Mouse (Mus musculus) myocyte (in vitro differentiated cells): ENCODE results near the gene Arhgap22. TPM values are rescaled to one million over a fixed set of nuclear protein-coding genes. Genes with fewer than 3 reads are reported as not detected.
A peak's percentile ranks its signal among the peaks of the same experiment; 100 is the strongest.

Experiments
- H3K27me3 ChIP-seq: one replicate; pipeline ENCODE4 v1.6.1; 2011; ENCODE audit not compliant: control insufficient read depth, insufficient read depth, insufficient read length
- H3K36me3 ChIP-seq: one replicate; pipeline ENCODE4 v1.6.1; 2011; ENCODE audit not compliant: control insufficient read depth, insufficient read depth
- H3K4me2 ChIP-seq: one replicate; pipeline ENCODE4 v1.6.1; 2011; ENCODE audit warnings: low read depth, control low read depth
- H3K4me3 ChIP-seq: one replicate; pipeline ENCODE4 v1.5.1; 2011; ENCODE audit warnings: mild to moderate bottlenecking, control low read depth, moderate library complexity
- H3K79me2 ChIP-seq: one replicate; pipeline ENCODE4 v1.6.1; 2011; ENCODE audit not compliant: control insufficient read depth, insufficient read depth
- H3ac ChIP-seq: one replicate; pipeline ENCODE4 v1.6.1; 2011; ENCODE audit not compliant: control insufficient read depth, insufficient read length
- CEBPB ChIP-seq: IDR thresholded peaks from 2 replicates; pipeline ENCODE4 v1.6.1; 2011; ENCODE audit warnings: mild to moderate bottlenecking, moderate library complexity; ENCODE audit not compliant: poor library complexity, insufficient read depth, severe bottlenecking
- E2F4 ChIP-seq: IDR thresholded peaks from one replicate; pipeline ENCODE4 v1.6.1; 2011; ENCODE audit warnings: mild to moderate bottlenecking, control low read depth, moderate library complexity; ENCODE audit not compliant: insufficient read depth
- MAX ChIP-seq: IDR thresholded peaks from one replicate; pipeline ENCODE4 v1.6.1; 2011; ENCODE audit warnings: low read depth, mild to moderate bottlenecking, control low read depth
- MYOD1 ChIP-seq, 3 experiments: IDR thresholded peaks; one replicate each; pipeline ENCODE4 v1.6.1; 2011; ENCODE audit warnings: control low read depth in 2 of 3, low read depth in 2 of 3, mild to moderate bottlenecking in 2 of 3, moderate library complexity in 1 of 3; ENCODE audit not compliant: insufficient read length in 2 of 3, control insufficient read depth in 1 of 3
- MYOG ChIP-seq, 3 experiments: IDR thresholded peaks; one replicate each; pipeline ENCODE4 v1.6.1; 2011; ENCODE audit warnings: control low read depth in 2 of 3, low read depth in 2 of 3, mild to moderate bottlenecking in 2 of 3; ENCODE audit not compliant: insufficient read length in 2 of 3, control insufficient read depth in 1 of 3, insufficient read depth in 1 of 3
- POLR2A ChIP-seq: IDR thresholded peaks from one replicate; pipeline ENCODE4 v1.6.1; 2011; ENCODE audit warnings: low read depth, mild to moderate bottlenecking, control low read depth, moderate library complexity; ENCODE audit not compliant: insufficient read length
- POLR2AphosphoS2 ChIP-seq: IDR thresholded peaks from one replicate; pipeline ENCODE4 v1.6.1; 2011; ENCODE audit warnings: low read depth, control low read depth; ENCODE audit not compliant: insufficient read length
- REST ChIP-seq: IDR thresholded peaks from one replicate; pipeline ENCODE4 v1.6.1; 2011; ENCODE audit warnings: mild to moderate bottlenecking, control low read depth, moderate library complexity; ENCODE audit not compliant: insufficient read depth, insufficient read length
- SRF ChIP-seq: IDR thresholded peaks from one replicate; pipeline ENCODE4 v1.6.1; 2011; ENCODE audit warnings: low read depth; ENCODE audit not compliant: control insufficient read depth, insufficient read length
- TCF12 ChIP-seq: IDR thresholded peaks from one replicate; pipeline ENCODE4 v1.6.1; 2011; ENCODE audit warnings: mild to moderate bottlenecking, control low read depth; ENCODE audit not compliant: poor library complexity, insufficient read depth, severe bottlenecking
- TCF3 ChIP-seq: IDR thresholded peaks from one replicate; pipeline ENCODE4 v1.6.1; 2011; ENCODE audit warnings: low read depth, control low read depth; ENCODE audit not compliant: insufficient read length
- USF1 ChIP-seq: IDR thresholded peaks from one replicate; pipeline ENCODE4 v1.6.1; 2011; ENCODE audit warnings: low read depth, mild to moderate bottlenecking, control low read depth, moderate library complexity
- polyA plus RNA-seq: library from polyadenylated mRNA; unstranded; fragments of >200 nt; fragmentation: generic; extraction: Trizol; gene quantifications from one replicate; pipeline ENCODE4 v1.2.1, GENCODE M21; 2012; ENCODE audit warnings: missing spikeins

Arhgap22 gene
- polyA plus RNA-seq = 53.3 TPM

DNA sequence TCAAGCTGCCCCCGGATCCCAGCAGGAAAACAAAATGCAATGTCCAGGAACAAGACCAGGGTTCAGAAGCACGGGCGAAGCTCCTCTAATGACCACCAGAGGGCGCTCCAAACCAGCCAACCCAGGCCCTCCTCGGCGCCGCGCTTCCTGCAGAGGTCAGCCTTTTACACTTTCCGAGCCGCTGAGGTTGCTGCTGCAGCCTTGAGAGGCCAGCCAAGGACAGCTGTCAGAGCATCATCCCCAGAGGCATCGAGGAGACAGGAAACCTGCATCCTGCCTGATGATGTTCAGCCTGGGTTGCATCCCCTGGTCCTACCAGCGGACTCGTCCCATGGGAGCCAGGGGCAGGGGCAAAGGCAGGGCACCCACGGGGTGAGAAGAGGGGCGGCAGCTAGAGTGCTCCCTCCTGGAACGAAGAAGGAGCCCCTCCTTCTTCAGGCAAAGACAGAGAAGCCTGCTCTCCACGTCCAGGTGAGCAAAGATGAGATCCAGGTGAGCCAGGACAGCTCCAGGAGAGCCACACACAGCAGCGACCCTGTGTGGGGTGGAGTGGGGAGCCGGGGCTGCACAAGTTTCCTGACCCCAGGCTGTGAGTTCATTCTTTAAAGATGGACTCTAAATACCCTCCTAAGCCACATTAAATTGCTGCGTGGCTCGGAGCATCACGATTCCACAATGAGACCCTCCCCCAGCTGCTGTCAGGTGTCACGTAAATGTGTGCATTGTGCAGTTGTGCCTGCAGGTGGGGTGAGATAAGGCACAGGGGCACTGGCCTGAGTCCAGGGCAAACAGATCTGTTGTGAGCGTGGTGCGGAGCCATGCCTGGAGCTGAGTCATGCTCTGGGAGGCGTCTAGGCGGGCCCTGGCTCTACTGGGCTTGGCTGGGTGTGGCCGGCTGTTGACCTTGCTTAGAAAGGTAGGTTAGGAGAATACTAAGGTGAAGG lies at the start of gene Arhgap22:
Gene Arhgap22 (plus strand): TSS at position 204 of the 944 bp plus-strand sequence.
- Histone ChIP-seq H3K4me3 (no peak within 1 kb of the TSS), H3K27me3 (no peaks in the 10 kb centered on the region), H3K4me2 (peak within 1 kb of the TSS; percentile 80), H3K36me3 (no peaks in the 10 kb centered on the region), H3K79me2 (no peaks in the 10 kb centered on the region), H3ac (no peak within 1 kb of the TSS)
- TF ChIP-seq MYOD1 (IDR thresholded peaks at IDR 0.05; ENCODE audit: control insufficient read depth in 1 of 3, insufficient read length in 2 of 3, low read depth in 2 of 3) (peak in 2 of 3 experiments; percentile 79 to 88), MYOG (IDR thresholded peaks at IDR 0.05; ENCODE audit: control insufficient read depth in 1 of 3, insufficient read depth in 1 of 3, insufficient read length in 2 of 3, low read depth in 2 of 3) (peak; percentile 58 to 87 (median 79)), TCF3 (no peak)

DNA sequence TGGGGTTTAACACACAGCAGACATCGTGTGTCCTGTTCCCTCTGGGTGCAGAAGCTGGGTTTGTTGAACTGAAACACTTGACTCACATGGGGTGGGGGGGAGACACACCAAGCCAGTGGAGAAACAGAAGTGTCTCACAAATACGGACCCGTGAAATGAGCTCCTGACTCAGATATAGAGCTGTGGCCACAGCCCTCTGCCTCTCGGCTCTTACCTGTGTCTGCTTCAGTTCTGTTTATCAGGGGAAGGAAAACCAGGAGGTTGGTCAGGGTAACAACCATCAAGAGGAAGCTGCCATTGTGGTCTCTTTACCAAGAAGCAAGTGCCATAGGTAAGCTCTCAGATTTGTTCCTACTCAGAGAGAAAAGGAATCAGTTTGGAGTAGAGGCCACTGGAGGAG lies 45.1 kb upstream of the Arhgap22 start:
- Histone ChIP-seq H3K4me3 (no peak overlapping the region), H3ac (no peak overlapping the region), H3K79me2 (no peaks in the 10 kb centered on the region), H3K4me2 (no peak overlapping the region), H3K27me3 (peaks cover 17% of the 10 kb centered on the region), H3K36me3 (no peaks in the 10 kb centered on the region)
- TF ChIP-seq POLR2AphosphoS2 (no peak), REST (no peak), POLR2A (no peak), TCF12 (no peak), E2F4 (no peak), SRF (no peak), TCF3 (no peak), MYOG (IDR thresholded peaks at IDR 0.05; ENCODE audit: control insufficient read depth in 1 of 3, insufficient read depth in 1 of 3, insufficient read length in 2 of 3, low read depth in 2 of 3) (no peak), MYOD1 (IDR thresholded peaks at IDR 0.05; ENCODE audit: control insufficient read depth in 1 of 3, insufficient read length in 2 of 3, low read depth in 2 of 3) (no peak), MAX (no peak), CEBPB (no peak), USF1 (no peak)

DNA sequence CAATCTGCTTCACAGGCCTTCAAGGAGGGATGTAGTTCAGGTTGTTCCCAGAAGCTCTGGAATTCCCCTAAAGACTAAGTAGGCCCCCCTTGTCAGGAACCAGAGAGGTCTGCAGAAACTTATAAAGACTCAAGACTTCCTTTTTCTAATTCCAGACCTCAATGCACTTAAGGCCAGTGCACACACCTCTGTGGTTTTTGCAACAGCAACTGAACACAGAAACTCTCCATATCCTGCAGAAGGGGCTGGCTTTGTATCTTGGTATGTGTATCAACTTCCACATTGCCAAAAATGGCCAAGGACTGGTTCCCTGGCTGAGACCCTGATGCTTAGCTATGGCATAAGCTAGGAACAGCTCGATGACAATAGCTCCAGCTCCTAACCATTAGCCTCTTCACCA lies 41.9 kb upstream of the Arhgap22 start:
- H3K36me3 ChIP-seq = no peaks in the 10 kb centered on the region
- H3K27me3 ChIP-seq = peaks cover 12% of the 10 kb centered on the region
- TF ChIP-seq CEBPB (no peak), POLR2AphosphoS2 (no peak), MAX (no peak), POLR2A (no peak), MYOG (IDR thresholded peaks at IDR 0.05; ENCODE audit: control insufficient read depth in 1 of 3, insufficient read depth in 1 of 3, insufficient read length in 2 of 3, low read depth in 2 of 3) (no peak), MYOD1 (IDR thresholded peaks at IDR 0.05; ENCODE audit: control insufficient read depth in 1 of 3, insufficient read length in 2 of 3, low read depth in 2 of 3) (no peak), SRF (no peak), REST (no peak), USF1 (no peak), TCF3 (no peak)
- no peak overlapping the region for H3ac ChIP-seq
- H3K79me2 ChIP-seq = no peaks in the 10 kb centered on the region
- H3K4me3 ChIP-seq = no peak overlapping the region
- no peak overlapping the region for H3K4me2 ChIP-seq

DNA sequence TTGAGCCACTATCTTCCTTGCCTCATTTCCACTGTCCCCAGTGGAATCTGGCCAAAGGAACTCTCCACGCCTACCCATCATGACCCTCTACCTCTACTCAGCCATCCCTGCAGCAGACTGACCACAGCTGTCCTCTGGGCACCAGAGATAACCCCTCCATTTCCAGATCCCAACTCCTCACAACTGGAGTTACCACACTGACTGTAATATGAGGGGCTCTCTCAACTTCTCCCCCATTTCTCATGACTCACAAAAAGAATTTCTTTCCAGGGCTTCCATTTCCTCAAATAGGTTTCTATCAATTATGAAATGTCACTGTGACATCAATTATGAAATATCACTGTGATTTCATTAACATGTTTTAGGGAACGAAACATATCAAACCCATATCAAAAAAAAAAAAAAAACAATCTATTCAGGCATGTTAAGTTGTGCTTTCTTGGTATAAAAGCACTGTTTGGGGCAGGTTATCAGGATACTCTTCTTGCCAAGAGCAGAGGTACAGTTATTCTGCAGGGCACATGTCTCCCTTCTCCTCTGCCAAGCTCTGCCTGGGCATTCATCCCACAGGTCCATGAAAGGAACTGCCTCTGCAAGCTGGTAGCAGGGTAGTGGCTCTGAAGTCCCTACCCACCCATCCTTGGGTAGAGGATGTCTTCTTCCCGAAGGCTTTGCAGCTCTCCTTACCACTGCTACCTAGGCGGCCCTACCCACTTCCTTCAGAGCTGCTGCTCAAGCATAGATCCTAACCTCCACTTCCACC lies 38.6 kb upstream of the Arhgap22 start:
- no peak overlapping the region for H3K4me2 ChIP-seq
- no peak overlapping the region for H3ac ChIP-seq
- H3K27me3 ChIP-seq = peaks cover 28% of the 10 kb centered on the region
- H3K4me3 ChIP-seq = no peak overlapping the region
- no peak for TF ChIP-seq SRF
- no peak for TF ChIP-seq CEBPB
- TF ChIP-seq MAX = no peak
- TF ChIP-seq E2F4 = no peak
- no peak for TF ChIP-seq MYOD1 (IDR thresholded peaks at IDR 0.05; ENCODE audit: control insufficient read depth in 1 of 3, insufficient read length in 2 of 3, low read depth in 2 of 3)
- TF ChIP-seq POLR2AphosphoS2 = no peak
- no peak for TF ChIP-seq REST
- TF ChIP-seq USF1 = no peak
- no peak for TF ChIP-seq TCF12
- TF ChIP-seq POLR2A = no peak
- TF ChIP-seq MYOG (IDR thresholded peaks at IDR 0.05; ENCODE audit: control insufficient read depth in 1 of 3, insufficient read depth in 1 of 3, insufficient read length in 2 of 3, low read depth in 2 of 3) = no peak
- no peak for TF ChIP-seq TCF3
- no peaks in the 10 kb centered on the region for H3K79me2 ChIP-seq
- H3K36me3 ChIP-seq = no peaks in the 10 kb centered on the region
